ENCODE assay signal across 14 mouse cellular contexts in the genomic region with DNA sequence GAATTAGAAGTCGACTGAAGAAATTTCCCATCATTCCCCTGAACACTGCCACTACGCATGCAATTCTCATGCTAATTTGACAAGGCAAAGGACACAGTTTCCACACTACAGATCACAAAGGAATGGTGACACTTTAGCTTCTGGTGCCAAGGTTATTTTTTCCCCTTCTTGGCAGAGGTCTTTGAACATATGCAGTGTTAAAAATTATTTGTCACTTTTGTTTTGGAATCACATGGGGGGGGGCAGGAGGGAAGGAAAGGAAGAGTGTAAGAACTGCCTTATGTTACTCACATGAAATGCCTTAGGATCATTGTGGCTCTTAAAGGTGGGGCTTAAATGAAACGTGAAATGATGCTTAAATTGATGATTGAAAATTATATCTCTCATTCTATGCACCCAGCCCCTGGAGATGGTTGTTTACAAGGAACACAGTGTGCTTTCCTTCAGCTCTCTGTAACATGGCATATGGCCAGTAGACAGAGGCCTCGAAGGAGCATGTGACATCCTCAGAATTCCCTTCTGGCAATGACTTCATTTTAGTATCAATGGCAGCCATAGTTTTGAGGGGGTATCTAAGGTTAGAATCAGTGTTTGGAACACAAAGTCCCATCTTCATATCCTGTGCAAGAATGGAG.
DNase-seq lines count a peak whose midpoint lies in the region; ATAC-seq and TF ChIP-seq lines count a peak whose summit lies in the region.
"Had no signal": no experiment of that assay in that cellular context is flagged by ENCODE, and none has a peak within 500 bp of the region (broad histone marks: within the 10 kb centered on the region; RNA-seq: fewer than 3 reads in every experiment).

No protein-coding gene starts in this region.

- no peaks in the 10 kb centered on the region for H3K4me1 ChIP-seq in lung, adult 2 months (ENCODE audit: control insufficient read depth, insufficient read depth, low read length)
- H3K4me1 ChIP-seq: heart, embryonic 13.5 days; limb, embryonic 15.5 days; lung, embryonic 15.5 days; megakaryocyte, embryonic 14.5 days had no signal

- 53% methylated on average over 4 of the region's 4 CpGs for WGBS in lung, adult 2 months

- no peak overlapping the region for H3K4me3 ChIP-seq in lung, adult 2 months (replicated peaks; ENCODE audit: extremely low read depth, low read depth, low read length)
- H3K4me3 ChIP-seq: heart, embryonic 13.5 days; limb, embryonic 15.5 days; lung, embryonic 15.5 days; megakaryocyte, embryonic 14.5 days had no signal

- DNase-seq in frontal cortex, postnatal 25 days (ENCODE audit: low spot score in 2 of 2), result no peak
- DNase-seq in lung, postnatal 10 days, result peak; percentile 11
- DNase-seq in lung, adult 2 months, result no peak
- DNase-seq in cerebellum, adult 11-12 months, result peak; percentile 65
- DNase-seq in cerebellum, postnatal 36 days, result peak; percentile 32 to 63
- DNase-seq in thymus, postnatal 10 days (ENCODE audit: low spot score in 2 of 2), result no peak
- DNase-seq in adipocyte (ENCODE audit: low spot score), result no peak
- DNase-seq: thymus, postnatal 36 days had no signal

- peak; percentile 52 for ATAC-seq in frontal cortex, adult (ENCODE audit: low TSS enrichment)
- ATAC-seq: inflammation-experienced regulatory T-cells, adult 6 months had no signal

- no peak for TF ChIP-seq CTCF in lung, adult 2 months (IDR thresholded peaks at IDR 0.05; ENCODE audit: insufficient read depth, low read length)

- TF ChIP-seq POLR2A in lung, adult 2 months (IDR thresholded peaks at IDR 0.05; ENCODE audit: borderline replicate concordance, extremely low read depth, low read depth, low read length), result no peak

Comparison
In these comparisons a context has a peak if more than half of its experiments do, and no peak if none do; other contexts are left out.
1. DNase-seq: peak in lung, postnatal 10 days (single experiment), cerebellum, adult 11-12 months (single experiment) and cerebellum, postnatal 36 days (2 of 2); none in frontal cortex, postnatal 25 days (0 of 2), lung, adult 2 months (single experiment), thymus, postnatal 10 days (0 of 2) and adipocyte (single experiment).